Mouse (Mus musculus): ENCODE results near the gene Gpr153. TPM values are rescaled to one million over a fixed set of nuclear protein-coding genes. Genes with fewer than 3 reads are reported as not detected.

Gpr153 gene
- total RNA-seq, 2 experiments from 2014 or later: 0.04 TPM; not detected in 1

DNA sequence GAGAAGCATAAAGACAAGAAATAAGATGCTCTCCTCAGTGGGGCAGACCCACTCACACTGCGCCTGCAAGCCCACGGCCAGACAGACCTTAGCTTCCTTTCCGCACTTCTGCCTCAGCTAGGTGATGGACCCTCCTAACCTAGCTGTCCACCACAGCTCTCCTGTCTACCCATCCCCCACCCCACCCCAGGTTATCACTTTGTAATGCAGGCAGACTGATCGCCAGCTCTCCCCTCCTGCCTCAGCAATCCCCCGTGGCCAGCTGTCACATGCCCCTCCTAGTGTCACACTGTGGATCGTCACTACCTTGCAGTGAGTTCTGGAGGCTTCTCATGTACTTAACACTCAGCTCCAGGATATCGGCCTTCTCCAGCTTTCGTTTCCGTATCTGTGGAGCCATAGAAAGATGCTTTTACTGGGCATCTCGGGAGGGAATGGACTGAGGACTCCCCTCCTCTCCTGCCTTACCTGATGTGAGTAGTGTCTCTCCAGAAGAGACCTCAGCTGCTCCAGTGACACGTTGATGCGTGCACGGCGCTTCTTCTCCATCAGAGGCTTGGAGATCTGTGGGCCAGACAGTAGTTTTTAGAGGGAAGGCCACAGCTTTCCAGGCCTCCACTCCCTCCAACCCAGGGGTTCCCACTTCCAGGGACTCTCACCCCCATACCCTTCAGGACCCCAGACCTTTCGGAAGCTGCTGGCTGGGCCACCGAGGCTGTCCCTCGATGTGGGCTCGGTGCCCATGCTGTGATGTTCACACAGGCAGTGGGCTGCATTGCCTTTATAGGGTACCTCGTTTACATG is 13.5 kb downstream of the Gpr153 start:
- no peak for ATAC-seq (ENCODE audit: poor library complexity, severe bottlenecking)

DNA sequence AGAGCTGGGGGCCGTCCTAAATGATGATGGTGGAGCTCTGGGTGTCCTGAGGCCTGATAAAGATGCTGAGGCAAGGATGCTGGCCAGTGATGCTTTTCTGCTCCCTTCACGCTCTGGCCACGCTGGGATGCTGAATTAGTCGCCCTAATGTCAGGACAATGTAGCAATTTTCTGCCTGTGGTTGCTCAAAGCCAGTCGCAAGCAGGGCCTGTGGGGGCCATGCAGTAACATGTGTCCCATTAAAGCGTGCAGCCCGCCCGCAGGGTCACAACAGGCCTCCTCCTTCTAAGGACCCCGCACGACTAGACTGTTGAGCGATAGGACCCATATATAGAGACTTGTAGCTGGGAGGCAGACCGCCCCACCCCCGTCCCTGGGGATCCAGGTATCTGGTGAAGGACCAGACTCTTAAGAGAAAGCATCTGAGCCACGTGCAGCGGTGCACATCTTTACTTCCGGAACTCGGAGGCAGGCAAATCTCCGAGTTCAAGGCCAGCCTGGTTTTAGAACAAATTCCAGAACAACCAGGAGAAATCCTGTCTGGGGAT is 14.4 kb downstream of the Gpr153 start:
- no peak for ATAC-seq (ENCODE audit: poor library complexity, severe bottlenecking)

DNA sequence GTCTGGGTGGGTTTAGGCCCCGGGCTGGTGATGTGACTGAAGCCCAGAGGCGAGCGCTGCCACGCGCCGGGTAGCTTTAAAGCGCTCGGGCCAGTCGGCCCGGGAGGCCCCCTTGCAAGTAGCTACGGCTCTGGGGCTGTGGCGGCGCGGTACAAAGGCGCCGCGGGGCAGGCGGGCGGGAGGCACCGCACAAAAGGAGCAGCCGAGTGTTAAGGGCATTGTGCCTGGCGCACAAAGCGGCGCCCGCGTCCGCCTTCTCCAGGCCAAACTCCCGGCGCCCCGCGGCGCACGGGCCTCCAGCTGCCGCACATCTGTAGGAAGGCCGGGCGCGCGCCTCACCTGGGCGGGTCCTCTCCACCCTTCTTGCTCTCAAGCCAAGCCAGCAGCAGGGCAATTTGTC is 16.4 kb downstream of the Gpr153 start:
- ATAC-seq (ENCODE audit: poor library complexity, severe bottlenecking): no peak

DNA sequence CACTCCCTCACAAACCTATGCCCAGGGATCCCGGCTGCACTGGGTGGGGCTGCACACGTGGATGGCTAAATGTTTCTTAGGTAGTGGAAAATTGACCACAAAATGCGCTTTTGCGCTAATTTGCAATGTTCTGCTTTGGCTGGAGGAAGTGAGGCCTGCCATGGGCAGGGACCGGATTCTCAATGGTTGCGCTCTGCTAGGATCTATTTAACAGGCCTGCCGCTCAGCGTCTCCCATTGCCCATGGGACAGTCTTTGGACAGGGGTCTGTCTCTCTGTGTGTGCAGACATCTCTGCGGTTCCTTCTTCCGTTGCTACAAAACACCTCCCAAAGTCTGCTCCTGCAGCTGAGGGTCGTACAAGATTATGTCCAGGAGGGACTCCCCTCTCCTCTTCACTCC is 17.0 kb downstream of the Gpr153 start:
- 0 out of 2 replicates have a peak, but pooled peaks have one; percentile 7 for ATAC-seq (ENCODE audit: poor library complexity, severe bottlenecking)

DNA sequence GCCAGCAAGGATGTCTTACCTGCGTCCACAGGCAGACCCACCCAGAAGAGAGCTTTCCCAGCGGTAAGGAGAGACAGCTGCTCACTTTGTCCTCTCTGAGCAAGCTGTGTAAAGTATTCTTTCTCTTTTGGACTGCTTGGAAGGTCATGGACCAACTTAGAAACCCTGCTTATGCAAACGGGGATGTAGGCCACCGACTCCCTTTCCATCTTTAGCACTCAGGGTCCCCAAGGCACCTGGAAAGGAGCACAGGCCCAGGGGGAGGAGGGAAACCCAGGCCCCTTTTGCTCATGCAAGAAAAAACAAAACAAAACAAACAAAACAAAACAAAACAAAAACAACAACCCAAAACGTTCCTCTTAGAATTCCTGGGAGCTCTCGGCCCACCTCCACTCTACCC is 17.5 kb downstream of the Gpr153 start, which contains the start of gene Hes3:
Gene Hes3 (minus strand): TSS at position 101 of the 400 bp plus-strand sequence.
- no peak for ATAC-seq (ENCODE audit: poor library complexity, severe bottlenecking)

DNA sequence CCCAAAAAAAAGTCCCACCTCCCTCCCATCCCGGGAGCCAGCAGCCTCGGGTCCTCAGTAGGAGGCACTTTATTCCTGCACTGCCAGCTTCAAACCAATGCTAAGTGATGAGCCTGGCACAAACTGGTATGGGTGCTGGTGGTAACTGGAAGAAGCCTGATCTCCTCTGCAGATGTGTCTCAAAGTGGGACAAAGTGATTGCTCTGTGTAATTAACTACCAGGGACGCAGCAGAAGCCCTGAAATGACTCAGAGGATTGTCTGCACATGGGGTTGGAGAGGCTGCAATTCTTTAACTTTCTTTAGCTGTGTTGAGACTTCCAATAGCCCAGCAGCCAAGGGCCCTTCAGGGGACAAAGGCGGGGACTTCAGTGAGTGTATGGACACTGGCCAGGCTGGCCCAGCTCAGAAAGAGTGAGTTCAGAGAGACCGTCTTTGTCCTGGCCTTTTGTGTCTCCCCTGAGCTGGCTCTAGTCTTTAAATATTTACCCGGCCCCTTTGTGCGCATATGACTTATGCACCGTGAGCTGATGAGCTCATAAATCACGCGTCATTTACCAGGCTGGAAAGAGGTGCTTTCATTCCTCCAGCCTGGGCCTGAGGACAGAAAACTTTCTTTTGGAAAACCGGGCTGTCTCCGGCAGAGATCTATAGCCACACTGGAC is 18.2 kb downstream of the Gpr153 start:
- ATAC-seq (ENCODE audit: poor library complexity, severe bottlenecking): no peak

DNA sequence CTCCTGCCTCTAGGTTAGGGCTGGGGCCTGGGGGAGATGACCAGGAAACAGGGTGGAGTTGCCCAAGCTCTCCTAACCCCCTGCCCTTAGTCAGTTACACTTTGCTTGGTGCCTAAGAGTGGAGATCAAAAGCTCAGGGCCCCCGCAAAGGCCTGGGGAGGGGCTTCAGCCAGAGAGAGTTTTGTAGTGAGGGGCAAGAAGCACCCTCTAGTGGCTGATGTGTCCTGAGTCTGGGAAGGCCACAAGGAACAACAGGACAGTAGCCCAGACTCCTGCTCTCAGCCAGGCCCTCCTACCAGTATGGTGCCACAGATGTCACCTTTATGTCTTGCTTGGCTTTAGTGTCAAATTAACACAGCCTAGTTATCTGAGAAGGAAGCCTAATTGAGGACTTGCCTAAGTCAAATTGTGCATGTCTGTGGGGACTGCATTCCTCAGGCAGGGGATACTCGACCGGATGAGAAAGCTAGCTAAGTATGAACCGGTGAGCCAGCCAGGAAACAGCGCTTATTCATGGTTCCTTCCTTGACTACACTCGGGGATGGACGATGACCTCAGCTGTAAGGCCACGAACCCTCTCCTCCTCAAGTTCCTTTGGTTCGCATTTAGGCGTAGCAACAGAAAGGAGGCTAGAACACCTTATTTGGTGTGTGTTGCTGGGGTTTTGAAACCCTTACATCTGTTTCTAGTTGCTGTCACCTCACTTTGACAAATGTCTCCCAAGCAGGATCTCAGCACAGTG is 20.3 kb downstream of the Gpr153 start:
- no peak for ATAC-seq (ENCODE audit: poor library complexity, severe bottlenecking)

DNA sequence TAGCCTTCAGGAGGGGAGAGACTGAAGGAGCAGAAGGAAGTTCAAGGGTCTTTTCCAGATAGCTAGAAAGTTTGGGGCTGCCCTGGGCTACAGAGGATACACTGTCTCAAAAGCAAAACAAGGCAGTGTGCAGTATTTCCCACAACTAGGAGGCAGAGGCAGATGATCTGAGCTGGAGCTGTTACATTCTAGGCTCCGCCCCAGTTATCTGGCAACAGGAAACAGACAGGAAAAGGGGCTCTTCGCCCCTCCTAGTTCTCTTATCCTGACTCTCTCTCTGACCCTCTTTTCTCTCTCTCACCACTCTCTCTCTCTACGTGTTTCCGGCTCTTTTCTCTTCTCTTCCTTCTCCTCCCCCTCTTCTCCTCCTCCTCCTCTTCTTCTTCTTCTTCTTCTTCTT is 21.9 kb downstream of the Gpr153 start:
- ATAC-seq (ENCODE audit: poor library complexity, severe bottlenecking): no peak

DNA sequence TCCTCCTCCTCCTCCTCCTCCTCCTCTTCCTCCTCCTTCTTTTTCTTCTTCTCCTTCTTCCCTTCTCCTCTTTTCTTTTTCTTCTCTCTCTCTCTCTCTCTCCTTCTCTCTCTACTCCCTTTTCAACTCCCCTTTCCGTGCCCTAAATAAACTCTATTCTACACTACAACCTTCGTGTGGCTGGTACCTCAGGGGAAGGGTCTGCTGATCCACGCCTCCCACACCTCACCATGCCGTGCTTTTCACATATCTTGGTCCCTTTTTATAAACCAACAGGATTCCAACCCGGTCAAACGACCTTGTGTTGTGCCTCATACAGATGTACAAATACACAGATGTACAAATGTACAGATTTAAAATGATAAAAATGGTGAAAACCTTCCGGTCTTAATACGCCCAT is 22.3 kb downstream of the Gpr153 start:
- ATAC-seq (ENCODE audit: poor library complexity, severe bottlenecking): no peak; the same call in 1 of the 2 replicates

DNA sequence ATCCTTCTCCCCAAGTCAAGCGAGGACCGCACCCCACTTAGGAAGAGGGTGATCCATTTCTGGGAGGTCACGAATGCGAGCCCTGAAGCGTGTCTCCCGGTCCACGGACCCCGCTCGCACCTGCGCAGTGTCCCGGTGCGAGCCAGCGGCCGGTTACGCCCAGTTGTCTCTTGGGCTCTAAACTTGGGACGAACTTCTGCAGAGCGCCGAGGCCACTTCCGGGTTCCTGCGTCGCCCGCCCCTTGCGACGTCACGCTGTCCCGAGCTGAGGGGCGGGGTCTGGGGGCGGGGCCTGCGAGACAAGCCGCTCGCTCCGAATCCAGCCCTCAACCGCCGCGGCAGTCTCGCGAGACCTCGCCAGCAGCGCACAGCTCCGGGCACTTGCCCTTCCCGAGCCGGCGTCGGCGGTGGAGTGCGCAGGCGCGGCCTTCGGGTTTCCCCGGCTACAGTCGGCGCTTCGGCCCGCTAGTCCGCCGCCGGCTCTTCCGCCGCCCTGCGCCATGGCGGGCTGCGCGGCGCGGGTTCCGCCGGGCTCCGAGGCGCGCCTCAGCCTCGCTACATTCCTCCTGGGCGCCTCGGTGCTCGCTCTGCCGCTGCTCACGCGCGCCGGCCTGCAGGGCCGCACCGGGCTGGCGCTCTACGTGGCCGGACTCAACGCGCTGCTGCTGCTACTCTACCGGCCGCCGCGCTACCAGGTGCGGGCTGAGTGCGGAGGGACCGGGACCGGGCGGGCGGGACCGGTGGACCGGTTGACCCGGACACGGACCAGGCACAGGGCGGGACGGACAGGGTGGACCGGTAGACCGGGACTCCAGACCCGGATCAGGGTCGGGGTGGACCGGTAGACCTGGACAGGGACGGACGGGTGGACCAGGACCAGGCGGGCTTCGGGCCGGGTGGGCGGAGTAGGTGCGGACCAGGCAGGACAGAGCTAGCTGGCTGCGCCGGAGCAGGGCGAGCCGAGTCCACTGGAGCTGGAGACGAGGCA is 23.1 kb downstream of the Gpr153 start, which contains the start of gene Icmt:
Gene Icmt (plus strand): TSS at position 354 of the 988 bp plus-strand sequence.
- peak; percentile 89 for ATAC-seq (ENCODE audit: poor library complexity, severe bottlenecking)

DNA sequence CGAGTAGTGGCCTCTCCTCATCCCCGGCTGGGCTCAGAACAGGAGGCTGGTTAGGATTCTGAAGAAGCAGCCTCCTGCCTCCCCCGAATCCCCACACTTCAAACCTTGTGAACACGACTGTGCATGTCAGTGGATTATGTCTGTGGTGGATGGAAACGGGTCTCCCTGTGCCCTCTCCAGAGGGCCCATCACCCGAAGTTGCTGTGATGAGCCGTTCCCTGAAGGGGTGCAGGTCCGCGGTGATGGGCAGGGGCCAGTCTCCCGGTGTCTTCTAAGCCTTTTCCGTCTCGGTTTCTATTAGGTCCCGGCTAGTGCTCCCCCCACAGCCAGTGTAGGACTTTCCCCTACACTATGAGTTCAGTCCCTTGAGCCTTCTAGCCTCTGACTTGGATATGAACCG is 24.8 kb downstream of the Gpr153 start:
- ATAC-seq (ENCODE audit: poor library complexity, severe bottlenecking): no peak

DNA sequence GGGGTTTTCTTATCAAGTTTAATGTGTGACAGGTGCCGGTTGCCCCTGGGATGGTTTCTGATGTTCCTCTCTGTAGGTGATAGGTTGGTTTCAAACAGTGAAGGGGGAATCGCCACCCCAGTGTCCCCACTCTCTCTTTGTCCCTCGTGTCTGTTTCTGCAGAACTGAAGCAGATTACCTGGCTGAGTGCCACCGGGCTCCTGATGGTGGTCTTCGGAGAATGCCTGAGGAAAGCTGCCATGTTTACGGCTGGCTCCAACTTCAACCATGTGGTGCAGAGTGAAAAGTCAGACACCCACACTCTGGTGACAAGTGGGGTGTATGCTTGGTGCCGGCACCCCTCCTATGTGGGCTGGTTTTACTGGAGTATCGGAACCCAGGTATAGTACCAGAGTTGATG is 26.3 kb downstream of the Gpr153 start:
- no peak for ATAC-seq (ENCODE audit: poor library complexity, severe bottlenecking)

DNA sequence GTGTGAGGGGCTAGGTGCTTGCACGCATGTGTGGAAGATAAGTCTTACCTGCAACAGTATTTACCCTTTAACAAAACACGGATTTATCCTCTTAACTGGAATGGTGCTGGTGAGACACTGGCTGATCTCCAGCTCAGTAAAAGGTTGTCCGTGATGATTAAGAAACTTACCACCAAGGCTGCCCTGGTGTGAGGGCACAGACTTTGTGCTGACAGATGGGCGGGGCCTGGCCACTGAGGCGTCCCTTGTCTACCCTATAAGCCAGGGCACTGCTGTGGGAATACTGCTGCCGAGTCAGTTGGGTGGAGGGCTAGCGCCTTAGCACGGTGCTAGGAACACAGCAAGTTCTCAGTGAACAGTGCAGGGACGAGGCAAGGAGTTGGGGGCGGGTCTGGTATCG is 28.0 kb downstream of the Gpr153 start:
- no peak for ATAC-seq (ENCODE audit: poor library complexity, severe bottlenecking)

DNA sequence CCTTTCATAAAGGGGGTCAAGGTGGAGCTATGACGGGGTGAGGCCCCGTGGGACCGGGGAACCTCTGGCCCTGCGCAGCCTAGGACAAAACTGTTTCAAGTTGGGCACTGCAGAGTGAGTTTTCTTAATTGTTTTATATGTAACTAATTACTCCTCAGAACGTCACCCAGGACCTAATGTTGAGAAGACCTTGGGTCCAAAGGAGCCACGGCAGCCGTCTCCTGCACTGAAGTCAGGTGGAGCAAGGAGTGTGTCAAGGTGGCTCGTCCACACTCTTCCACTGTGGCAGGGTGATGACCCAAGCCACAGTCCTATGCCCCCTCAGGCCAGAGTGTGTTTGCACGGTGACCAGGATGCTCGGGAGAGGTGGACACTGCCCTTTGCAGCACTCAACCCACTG is 29.1 kb downstream of the Gpr153 start:
- no peak for ATAC-seq (ENCODE audit: poor library complexity, severe bottlenecking)

DNA sequence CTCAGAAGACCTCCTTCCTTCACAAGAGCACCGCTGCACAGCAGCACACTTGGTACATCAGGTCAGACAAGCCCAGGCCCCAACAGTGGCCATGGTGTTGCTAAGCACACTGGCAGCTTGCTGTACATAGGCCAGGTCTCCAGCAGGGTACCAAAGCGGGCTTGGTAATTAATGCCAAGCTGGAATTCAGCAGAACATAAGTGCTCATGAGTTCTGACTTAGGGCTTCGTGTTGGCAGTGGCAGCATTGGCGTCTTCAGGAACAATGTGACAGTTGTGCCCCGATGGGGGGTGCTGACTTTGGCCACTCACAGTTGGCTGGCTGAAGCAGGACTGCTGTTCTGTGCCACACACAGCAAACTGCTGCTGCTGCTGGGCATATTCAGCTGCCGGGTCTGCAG is 30.7 kb downstream of the Gpr153 start:
- no peak for ATAC-seq (ENCODE audit: poor library complexity, severe bottlenecking)

DNA sequence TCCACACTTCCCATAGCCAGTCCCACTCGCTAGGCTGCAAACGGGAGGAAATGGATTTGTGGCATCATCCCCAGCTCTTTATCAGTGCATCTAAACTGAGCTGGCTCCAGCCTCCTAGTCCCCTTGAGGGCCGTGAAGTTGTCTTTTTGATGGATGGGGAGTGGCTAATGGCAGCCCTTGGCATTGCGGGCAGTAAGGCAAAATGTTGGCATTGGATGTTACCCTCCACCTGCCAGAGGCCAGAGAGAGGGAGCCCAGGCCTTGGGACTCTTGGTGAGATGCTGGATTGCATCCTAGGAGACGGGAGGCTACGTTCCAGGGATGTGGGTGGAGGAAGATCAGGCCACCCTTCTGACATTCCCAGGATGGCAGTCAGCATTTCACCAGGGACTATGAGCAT is 32.0 kb downstream of the Gpr153 start:
- ATAC-seq (ENCODE audit: poor library complexity, severe bottlenecking): no peak

DNA sequence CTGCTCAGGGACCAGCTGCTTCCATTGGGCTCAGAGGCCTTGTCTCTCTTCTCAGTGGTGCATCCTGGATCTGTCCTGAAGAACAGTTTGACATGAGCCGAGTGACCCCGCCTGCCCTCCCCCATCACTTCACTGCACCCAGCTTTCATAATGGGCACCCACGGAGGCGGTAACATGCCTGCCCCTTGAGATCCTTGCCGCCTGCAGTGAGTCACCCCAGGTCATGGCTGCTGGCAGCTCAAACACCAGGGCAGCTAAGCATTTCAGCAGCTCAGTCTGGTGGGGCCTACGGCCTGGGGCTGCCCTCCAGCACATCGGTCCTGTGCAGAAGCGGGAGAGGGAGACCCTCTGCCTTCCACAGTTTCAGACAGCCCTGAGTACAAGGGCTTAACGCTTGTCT is 33.5 kb downstream of the Gpr153 start:
- ATAC-seq (ENCODE audit: poor library complexity, severe bottlenecking): no peak

DNA sequence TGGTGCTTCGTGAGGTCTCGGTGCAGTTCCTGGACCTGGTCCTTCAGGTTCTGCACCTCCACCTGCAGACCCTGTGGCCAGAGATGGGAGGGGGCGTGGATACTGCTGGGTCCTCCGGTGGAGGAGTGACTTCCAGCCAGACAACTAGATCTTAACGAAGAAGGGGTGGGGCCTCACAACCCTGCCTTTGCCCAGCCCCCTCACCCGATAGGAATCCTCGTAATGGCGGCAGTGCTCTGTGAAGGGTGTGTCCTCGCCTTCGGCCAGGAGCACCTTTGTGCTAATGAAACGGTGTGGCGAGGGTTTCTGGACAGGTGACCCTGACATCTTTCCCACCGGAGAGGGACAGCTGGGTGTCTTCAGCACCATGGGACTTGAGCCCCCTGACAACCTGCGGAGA is 38.2 kb downstream of the Gpr153 start:
- ATAC-seq (ENCODE audit: poor library complexity, severe bottlenecking): no peak

DNA sequence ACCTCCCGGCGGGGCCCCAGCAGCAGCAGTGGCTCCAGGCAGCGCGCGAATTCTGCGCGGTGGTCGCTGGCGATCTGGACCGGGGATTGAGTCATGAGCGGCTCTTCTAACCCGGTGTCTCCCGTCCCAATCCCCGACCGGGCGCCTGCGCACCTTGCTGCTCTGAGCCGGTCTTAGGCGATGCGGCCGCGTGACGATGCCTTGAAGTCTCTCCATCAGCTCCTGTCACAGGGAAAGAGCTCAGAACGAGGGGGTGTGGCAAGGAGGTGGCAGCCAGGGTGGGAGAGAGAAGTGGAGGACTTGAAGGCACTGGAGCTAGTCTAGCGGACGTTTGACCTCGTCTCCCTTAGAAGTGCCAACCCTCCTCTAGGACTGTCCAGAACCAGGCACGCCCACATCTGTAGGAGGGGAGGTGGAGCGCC is 39.2 kb downstream of the Gpr153 start:
- no peak for ATAC-seq (ENCODE audit: poor library complexity, severe bottlenecking)

DNA sequence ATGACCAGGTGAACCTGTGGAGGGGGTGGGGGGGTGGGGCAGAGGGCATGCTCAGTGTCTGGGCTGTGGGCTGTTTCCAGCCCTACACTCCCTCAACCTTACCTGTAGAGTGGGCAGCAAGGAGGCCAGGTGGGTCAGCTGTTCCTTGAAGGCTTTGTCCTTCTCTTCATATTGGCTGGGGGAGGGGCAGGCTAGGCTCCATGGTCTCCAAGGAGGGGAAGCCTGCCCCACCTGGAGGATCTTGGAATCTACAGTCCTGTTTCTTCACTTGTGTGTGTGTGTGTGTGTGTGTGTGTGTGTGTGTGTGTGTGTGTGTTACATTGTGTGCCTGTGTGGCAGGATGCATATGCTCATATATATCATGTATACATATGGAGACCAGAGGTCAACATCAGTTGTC is 39.9 kb downstream of the Gpr153 start:
- ATAC-seq (ENCODE audit: poor library complexity, severe bottlenecking): no peak
